Mouse (Mus musculus): ENCODE results near the gene Bcl9.

GRCm38 (mm10) chr3:97327356-97327755 is 29.6 kb upstream of the Bcl9 start:
- TF ChIP-seq GATA1 (IDR thresholded peaks at IDR 0.05; ENCODE audit: low read length) (no peak), TAL1 (IDR thresholded peaks at IDR 0.05; ENCODE audit: low read length) (no peak)

Data from erythroblast, embryonic 14.5 days (primary cell).